Mouse (Mus musculus) v-Abl transformed pro-B cells (cell line): ENCODE data around the gene Pdc.
"Not testable (repeated sequence)": the region's sequence is repeated elsewhere in the genome, so short reads cannot be mapped to it uniquely, and the experiment has no call there.

Source experiments
- in situ Hi-C, 2 experiments: fragments of 400-800 bp; cut with MboI; formaldehyde crosslinking; loops; one replicate each; pipeline ENCODE4 v1.15.1; 2025; ENCODE audit not compliant: unreplicated experiment in 2 of 2

The Pdc gene

GRCm38 (mm10) chr1:150319205-150319604 lies at the start of gene Pdc:
TSS of gene Pdc (plus strand) at chr1:150319417.
- in situ Hi-C loops = no loop called here

GRCm38 (mm10) chr1:150294051-150294450 lies 25.2 kb upstream of the Pdc start:
- in situ Hi-C loops = not testable (repeated sequence)

GRCm38 (mm10) chr1:150307599-150307998 lies 11.6 kb upstream of the Pdc start:
- in situ Hi-C loops = loop anchor here (10.0 kb wide), 2 partner anchors 67 to 473 kb away; no protein-coding TSS in a partner anchor

GRCm38 (mm10) chr1:150335111-150335510 lies 15.9 kb downstream of the Pdc start:
- in situ Hi-C loops = no loop called here

GRCm38 (mm10) chr1:150360864-150361263 lies 41.6 kb downstream of the Pdc start:
- in situ Hi-C loops = no loop called here

GRCm38 (mm10) chr1:150372895-150373294 lies 53.7 kb downstream of the Pdc start:
- in situ Hi-C loops = loop anchor here in 1 of 2 experiments (5.0 to 10.0 kb wide), 2 partner anchors 68 to 536 kb away; no protein-coding TSS in a partner anchor

- in situ Hi-C loops = loop anchor here in 1 of 2 experiments (5.0 to 10.0 kb wide), 2 partner anchors 69 to 537 kb away; no protein-coding TSS in a partner anchor
Measured at GRCm38 (mm10) chr1:150374247-150374646, 55.0 kb downstream of the Pdc start.
